Mouse (Mus musculus): ENCODE measurements around the gene 4930415O20Rik.

DNA sequence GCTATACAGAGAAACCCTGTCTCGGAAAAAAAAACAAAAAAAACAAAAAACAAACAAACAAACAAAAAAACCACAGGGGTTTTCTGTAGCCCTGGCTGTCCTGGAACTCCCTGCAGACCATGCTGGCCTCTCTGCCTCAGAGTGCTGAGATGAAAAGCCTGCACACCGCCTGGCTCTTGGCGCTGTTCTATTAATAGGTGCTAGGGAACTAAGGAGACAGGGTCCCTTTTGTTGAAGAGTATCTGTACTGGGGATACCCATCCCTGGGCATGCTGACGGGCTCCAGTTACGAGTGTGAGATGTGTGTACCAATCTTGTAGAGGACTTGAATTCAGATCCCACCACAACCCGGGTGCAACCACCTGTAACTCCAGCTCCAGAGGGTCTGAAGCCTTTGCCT is 44.9 kb downstream of the 4930415O20Rik start:
- TF ChIP-seq CTCF (IDR thresholded peaks at IDR 0.05; ENCODE audit: control insufficient read depth, insufficient read depth, insufficient read length) (no peak), MYOD1 (IDR thresholded peaks at IDR 0.05; ENCODE audit: control insufficient read depth, insufficient read length, low read depth) (no peak)

All from C2C12 (cell line).